Mouse (Mus musculus) left cerebral cortex, postnatal 14 days (tissue): ENCODE results near the gene Snorc. TPM values are rescaled to one million over a fixed set of nuclear protein-coding genes. Genes with fewer than 3 reads are reported as not detected.

ENCODE experiments used
- DNase-seq, 2 experiments: peaks; one replicate each; pipeline ENCODE4 v3.0.0; 2021 to 2022; ENCODE audit warnings: low spot score in 2 of 2, mixed read lengths in 1 of 2
- intact Hi-C: fragments of 180-260 bp; cut with DNase I; formaldehyde crosslinking; loops from one replicate; pipeline ENCODE4 v1.15.1; 2025
- total RNA-seq, 2 experiments: library from RNA; stranded (reverse); gene quantifications; 2 replicates each; pipeline ENCODE4 v1.2.3; 2021

Snorc gene
- total RNA-seq, 2 experiments from 2014 or later: 0.82 to 1.1 TPM

DNA sequence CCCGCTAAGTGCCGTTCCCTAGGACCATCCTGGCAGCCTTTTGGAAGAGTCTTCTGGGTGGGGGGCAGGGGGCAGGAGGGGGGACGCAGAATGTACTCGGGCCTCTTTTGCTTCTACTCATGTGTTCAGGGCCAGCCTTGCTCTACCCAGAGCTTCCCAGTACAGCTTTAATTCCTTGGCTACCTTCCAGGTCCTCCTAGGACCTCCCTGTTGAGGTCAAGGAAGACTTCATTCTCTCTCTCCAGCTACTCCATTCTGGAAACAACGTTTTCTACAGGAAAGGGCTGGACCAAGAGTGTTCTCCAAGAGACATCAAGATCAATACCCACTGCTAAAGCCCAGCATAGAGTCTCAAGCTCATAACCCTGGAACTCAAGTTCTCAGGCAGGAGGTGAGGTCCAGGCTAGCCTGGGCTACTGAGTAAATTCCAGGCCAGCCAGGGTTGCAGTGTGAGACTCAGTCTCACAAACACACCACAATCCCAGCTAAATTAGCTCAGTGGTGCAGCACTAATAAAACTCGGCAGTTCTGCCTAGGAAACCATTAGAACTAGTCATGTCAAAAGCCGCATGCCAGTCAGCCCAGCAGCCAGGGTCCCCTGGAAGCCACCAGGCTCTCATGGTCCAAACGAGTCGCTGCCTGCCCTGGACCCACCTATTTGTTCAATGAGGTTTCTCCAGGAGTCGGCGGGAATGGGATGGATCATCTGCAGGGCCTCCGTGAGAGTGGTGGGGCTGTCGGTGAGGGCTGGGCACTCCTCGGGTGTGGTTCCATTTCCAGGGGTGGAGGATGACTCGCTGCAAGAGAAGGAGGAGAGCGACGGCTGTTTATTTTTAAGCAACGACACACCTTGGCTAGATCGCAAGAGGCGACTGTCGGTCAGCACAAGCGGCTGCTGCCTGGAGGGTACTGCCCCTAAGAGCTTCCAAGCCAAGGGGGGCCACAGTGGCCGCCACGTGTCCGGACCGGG is 38.8 kb downstream of the Snorc start:
- DNase-seq: no peak
- intact Hi-C loops: no loop called here

DNA sequence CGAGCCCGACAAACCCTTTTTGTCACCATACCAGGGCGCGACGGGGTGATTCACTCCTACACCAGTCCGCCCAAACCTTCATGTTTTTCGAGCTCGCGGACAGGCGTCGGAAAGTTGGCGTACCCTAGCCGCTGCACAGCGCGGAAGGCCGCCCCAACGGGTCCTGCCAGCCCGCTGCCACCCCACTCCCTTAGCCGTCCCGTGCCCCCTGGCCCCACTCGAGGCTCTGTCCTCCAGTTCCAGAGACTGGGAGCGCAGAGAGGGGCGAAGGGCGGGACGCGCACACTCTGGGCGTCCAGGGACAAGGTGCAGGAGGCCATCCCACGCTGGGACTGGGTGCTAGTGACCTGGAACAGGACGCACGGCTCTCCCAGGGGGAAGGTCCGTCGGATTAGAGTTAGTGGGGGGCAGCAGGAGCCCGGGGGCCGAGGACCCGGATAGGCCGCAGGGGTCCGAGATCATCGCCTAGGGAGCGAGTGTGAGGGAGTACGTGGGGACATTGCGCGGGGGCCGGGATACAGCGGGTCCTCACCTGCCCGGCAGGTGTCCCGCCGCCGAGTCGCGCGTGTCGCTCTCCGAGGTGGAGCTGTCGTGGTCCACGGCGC is 39.6 kb downstream of the Snorc start, which contains the start of gene Neu2:
Neu2 (plus strand) TSS at position 329 of the 605 bp plus-strand sequence.
- no peak for DNase-seq
- intact Hi-C loops: no loop called here

- intact Hi-C loops: no loop called here
- peak; percentile 65 to 78 for DNase-seq
Measured at GRCm38 (mm10) chr1:87510166-87510691, 40.2 kb downstream of the Snorc start.

DNA sequence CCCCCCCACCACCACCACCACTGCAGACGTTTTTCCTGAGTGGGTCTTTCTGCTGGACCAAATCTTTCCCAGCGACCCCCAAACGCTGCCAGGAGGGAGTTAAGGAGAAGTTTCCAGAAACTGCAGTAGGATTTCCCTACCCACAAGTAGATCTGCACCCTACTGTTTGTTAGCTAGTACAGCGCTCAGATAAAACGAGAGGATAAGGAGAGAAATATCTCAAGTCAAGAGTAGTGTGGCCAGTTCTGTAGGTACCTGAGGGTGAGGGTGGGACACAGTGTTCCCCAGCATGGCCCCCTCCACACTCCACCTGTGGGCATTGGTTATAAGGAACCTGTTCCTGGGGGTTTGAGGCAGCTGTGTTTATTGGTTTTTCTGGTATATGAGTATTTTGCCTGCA is 40.8 kb downstream of the Snorc start:
- intact Hi-C loops: no loop called here

GRCm38 (mm10) chr1:87520467-87520866 is 50.4 kb downstream of the Snorc start:
- intact Hi-C loops: no loop called here
- no peak for DNase-seq

More for the DNA sequence above, 40.8 kb downstream of the Snorc start:
- DNase-seq: no peak

- intact Hi-C loops: no loop called here
- DNase-seq: no peak
Measured at GRCm38 (mm10) chr1:87521523-87521922, 51.5 kb downstream of the Snorc start.

DNA sequence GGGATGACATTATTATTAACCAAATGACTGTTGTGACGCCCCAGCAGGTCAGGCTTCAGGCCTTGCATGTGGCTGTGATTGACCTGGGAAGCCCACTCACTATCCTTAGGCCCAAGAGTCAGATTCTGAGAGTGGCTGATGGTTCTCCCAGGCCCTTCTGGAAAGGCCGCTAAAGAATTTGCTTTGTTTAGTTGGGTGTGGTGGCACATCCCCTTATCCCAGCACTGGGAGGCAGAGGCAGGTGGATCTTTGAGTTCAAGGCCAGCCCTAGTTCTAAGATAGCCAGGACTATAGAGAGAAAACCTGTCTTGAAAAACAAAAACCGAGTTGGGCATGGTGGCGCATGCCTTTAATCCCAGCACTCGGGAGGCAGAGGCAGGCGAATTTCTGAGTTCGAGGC is 55.0 kb downstream of the Snorc start:
- DNase-seq: no peak
- intact Hi-C loops: no loop called here

Other genes starting within 250 kb of the Snorc start
- 1 to 10 TPM; 4.8 to 6.3 TPM for gene Efhd1, start 205.9 kb upstream of the Snorc start, total RNA-seq
- gene Gigyf2, start 143.3 kb upstream of the Snorc start, total RNA-seq: 10 to 100 TPM; 81.0 to 82.5 TPM
- gene Kcnj13, start 75.5 kb upstream of the Snorc start, total RNA-seq: 1 to 10 TPM; 3.3 to 4.5 TPM
- gene Neu2, start 39.6 kb downstream of the Snorc start, total RNA-seq: 1 to 10 TPM; 3.4 to 3.5 TPM
- gene Ngef, start 103.6 kb downstream of the Snorc start, total RNA-seq: 100 to 1,000 TPM; 261 to 278 TPM
- 10 to 100 TPM; 21.7 to 22.1 TPM for gene Inpp5d, start 150.0 kb downstream of the Snorc start, total RNA-seq